In genomic region chr1:111633860-111634460, GRCm38 (mm10) we compare ENCODE assay signal across 9 mouse cellular contexts.
DNase-seq lines count a peak whose midpoint lies in the region; ATAC-seq and TF ChIP-seq lines count a peak whose summit lies in the region.
"Had no signal": no experiment of that assay in that cellular context is flagged by ENCODE, and none has a peak within 500 bp of the region (broad histone marks: within the 10 kb centered on the region; RNA-seq: fewer than 3 reads in every experiment).

No protein-coding gene starts in this region.

- no peak overlapping the region for H3K4me2 ChIP-seq in intestine, embryonic 16.5 days (ENCODE audit: low read depth, low read length)
- H3K4me2 ChIP-seq: limb, embryonic 15.5 days had no signal

- H3K9me3 ChIP-seq in intestine, embryonic 16.5 days (ENCODE audit: control insufficient read depth, low read length): no peaks in the 10 kb centered on the region
- H3K9me3 ChIP-seq: limb, embryonic 15.5 days had no signal

- no peak overlapping the region for H3K9ac ChIP-seq in intestine, embryonic 16.5 days (ENCODE audit: low read depth, low read length)
- H3K9ac ChIP-seq: limb, embryonic 15.5 days had no signal

- 61% methylated on average over 3 of the region's 3 CpGs for WGBS in kidney, adult 2 months
- WGBS in intestine, embryonic 16.5 days: 50% methylated on average over 3 of the region's 3 CpGs

- no peaks in the 10 kb centered on the region for H3K4me1 ChIP-seq in kidney, adult 2 months (ENCODE audit: control insufficient read depth, insufficient read depth, low read length)
- no peaks in the 10 kb centered on the region for H3K4me1 ChIP-seq in intestine, embryonic 16.5 days (ENCODE audit: control insufficient read depth, insufficient read depth, low read length)
- H3K4me1 ChIP-seq: limb, embryonic 15.5 days had no signal

- TF ChIP-seq POLR2A in kidney, adult 2 months (IDR thresholded peaks at IDR 0.05; ENCODE audit: low read depth, low read length): no peak

- no peak overlapping the region for H3K4me3 ChIP-seq in kidney, adult 2 months (ENCODE audit: insufficient read depth, low read depth, low read length)
- H3K4me3 ChIP-seq in intestine, embryonic 16.5 days (ENCODE audit: low read length): no peak overlapping the region
- H3K4me3 ChIP-seq: limb, embryonic 15.5 days had no signal

- TF ChIP-seq CTCF in kidney, adult 2 months (conservative IDR thresholded peaks at IDR 0.05; ENCODE audit: insufficient read depth, insufficient read length, low read depth, low read length): no peak

- ATAC-seq in intestine, embryonic 16.5 days: peak; percentile 58; the same call in 1 of the 2 replicates

- no peak overlapping the region for H3K27ac ChIP-seq in kidney, adult 2 months (ENCODE audit: insufficient read depth, low read depth, low read length)
- no peak overlapping the region for H3K27ac ChIP-seq in intestine, embryonic 16.5 days (ENCODE audit: low read length)
- H3K27ac ChIP-seq: limb, embryonic 15.5 days had no signal

- no peaks in the 10 kb centered on the region for H3K27me3 ChIP-seq in kidney, adult 2 months (replicated peaks; ENCODE audit: control insufficient read depth, insufficient read depth, low read length)
- H3K27me3 ChIP-seq in intestine, embryonic 16.5 days (replicated peaks; ENCODE audit: control insufficient read depth, insufficient read depth, low read length): no peaks in the 10 kb centered on the region
- H3K27me3 ChIP-seq: limb, embryonic 15.5 days had no signal

- peak; percentile 4 for DNase-seq in kidney, adult 2 months
- no peak for DNase-seq in kidney, postnatal 4 days
- peak; percentile 64 for DNase-seq in 416B (ENCODE audit: low read depth)
- peak; percentile 60 for DNase-seq in brain, adult 2 months (ENCODE audit: low read depth, low spot score)
- no peak for DNase-seq in thymus, postnatal 10 days (ENCODE audit: low spot score in 2 of 2)
- DNase-seq in urinary bladder, adult 18-20 months (ENCODE audit: low spot score in 2 of 2): no peak
- DNase-seq in urinary bladder, postnatal 10 days (ENCODE audit: low spot score): no peak

- H3K36me3 ChIP-seq in kidney, adult 2 months (ENCODE audit: control insufficient read depth, insufficient read depth, low read length): no peaks in the 10 kb centered on the region
- no peaks in the 10 kb centered on the region for H3K36me3 ChIP-seq in intestine, embryonic 16.5 days (ENCODE audit: control insufficient read depth, insufficient read depth, low read length)
- H3K36me3 ChIP-seq: limb, embryonic 15.5 days had no signal

Comparison
In these comparisons a context has a peak if more than half of its experiments do, and no peak if none do; other contexts are left out.
1. DNase-seq: peak in kidney, adult 2 months (single experiment), 416B (single experiment) and brain, adult 2 months (single experiment); none in kidney, postnatal 4 days (0 of 2), thymus, postnatal 10 days (0 of 2), urinary bladder, adult 18-20 months (0 of 2) and urinary bladder, postnatal 10 days (single experiment).